Mouse (Mus musculus) left cerebral cortex, adult 11 months (tissue): ENCODE measurements around the gene Ppid.
"Not testable (repeated sequence)": the region's sequence is repeated elsewhere in the genome, so short reads cannot be mapped to it uniquely, and the experiment has no call there.

ENCODE experiments used
- DNase-seq: peaks from one replicate; pipeline ENCODE4 v3.0.0; 2022; ENCODE audit warnings: low spot score

Gene Ppid

GRCm38 (mm10) chr3:79572399-79572798 is 18.7 kb upstream of the Ppid start:
- DNase-seq: no peak

DNA sequence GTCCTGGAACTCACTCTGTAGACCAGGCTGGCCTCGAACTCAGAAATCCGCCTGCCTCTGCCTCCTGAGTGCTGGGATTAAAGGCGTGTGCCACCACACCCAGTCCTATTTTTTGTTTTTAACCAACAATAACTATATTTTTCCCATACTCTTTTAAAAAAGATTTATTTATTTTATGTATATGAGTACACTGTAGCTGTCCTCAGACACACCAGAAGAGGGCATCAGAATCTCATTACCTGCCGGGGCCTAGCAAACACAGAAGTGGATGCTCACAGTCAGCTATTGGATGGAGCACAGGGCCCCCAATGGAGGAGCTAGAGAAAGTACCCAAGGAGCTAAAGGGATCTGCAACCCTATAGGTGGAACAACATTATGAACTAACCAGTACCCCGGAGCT is 17.8 kb upstream of the Ppid start:
- not testable (repeated sequence) for DNase-seq

GRCm38 (mm10) chr3:79574336-79574735 is 16.8 kb upstream of the Ppid start:
- no peak for DNase-seq

DNA sequence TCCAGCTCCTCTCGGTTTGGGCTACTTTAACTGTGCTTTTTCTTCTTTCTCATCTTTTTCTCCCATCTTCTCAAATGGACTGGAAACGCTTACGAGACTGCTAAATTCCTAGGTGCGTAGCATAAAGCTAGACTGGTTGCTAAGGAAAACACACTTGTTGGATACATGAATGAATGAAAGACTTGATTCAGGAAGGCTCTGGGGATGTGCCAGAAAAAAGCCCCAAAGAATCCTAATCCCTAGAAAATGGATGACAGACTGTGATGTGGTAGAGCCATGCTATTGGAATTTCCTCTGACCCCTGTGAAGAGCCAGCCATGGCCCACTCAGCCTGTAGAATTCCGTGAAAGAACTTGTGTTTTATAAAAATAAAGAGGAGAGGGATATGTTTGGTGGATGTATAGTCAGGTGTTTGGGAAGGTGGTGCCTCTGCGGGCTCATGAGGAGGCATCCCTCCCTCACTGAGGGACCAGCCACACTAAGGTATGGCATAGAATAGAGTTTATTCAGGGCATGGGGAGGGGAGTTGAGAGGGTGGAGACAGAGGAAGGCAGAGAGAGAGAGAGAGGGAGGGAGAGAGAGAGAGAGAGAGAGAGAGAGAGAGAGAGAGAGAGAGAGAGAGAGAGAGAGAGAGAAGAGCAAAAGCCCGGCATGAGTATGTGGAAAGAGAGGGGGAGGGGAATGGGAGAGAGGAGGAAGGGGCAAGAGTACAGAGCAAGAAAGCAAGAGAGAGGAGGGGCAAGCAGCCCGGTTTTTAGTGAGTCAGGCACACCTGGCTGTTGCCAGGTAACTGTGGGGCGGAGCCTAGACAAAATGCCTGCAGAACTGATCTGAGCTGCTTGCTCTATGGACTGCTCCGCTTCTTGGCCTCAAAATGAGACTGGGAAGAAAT is 15.3 kb upstream of the Ppid start:
- no peak for DNase-seq

- no peak for DNase-seq
Measured at GRCm38 (mm10) chr3:79576468-79576816, 14.7 kb upstream of the Ppid start.

DNA sequence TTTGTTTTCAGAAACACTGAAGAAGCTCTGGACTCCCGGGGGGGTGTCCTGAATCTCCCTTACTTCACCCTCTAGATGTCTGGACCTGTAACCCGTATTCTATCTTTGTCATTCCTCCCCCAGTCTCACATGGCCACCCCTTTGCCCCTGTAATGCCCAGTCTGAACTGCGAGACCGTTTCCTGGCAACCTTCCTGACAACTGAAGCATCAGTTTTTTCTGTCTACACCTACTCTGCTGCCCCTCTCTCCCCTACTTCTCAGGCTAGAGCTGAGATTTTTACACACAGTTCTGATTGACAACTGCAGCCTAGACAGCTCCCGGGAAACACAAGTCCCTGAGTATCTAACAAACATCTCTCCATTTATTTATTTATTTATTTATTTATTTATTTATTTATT is 14.3 kb upstream of the Ppid start:
- DNase-seq: no peak

- DNase-seq: no peak
Measured at GRCm38 (mm10) chr3:79577606-79578005, 13.5 kb upstream of the Ppid start.

GRCm38 (mm10) chr3:79578164-79578563 is 13.0 kb upstream of the Ppid start:
- no peak for DNase-seq

- no peak for DNase-seq
Measured at GRCm38 (mm10) chr3:79579891-79580575, 11.1 kb upstream of the Ppid start.

DNA sequence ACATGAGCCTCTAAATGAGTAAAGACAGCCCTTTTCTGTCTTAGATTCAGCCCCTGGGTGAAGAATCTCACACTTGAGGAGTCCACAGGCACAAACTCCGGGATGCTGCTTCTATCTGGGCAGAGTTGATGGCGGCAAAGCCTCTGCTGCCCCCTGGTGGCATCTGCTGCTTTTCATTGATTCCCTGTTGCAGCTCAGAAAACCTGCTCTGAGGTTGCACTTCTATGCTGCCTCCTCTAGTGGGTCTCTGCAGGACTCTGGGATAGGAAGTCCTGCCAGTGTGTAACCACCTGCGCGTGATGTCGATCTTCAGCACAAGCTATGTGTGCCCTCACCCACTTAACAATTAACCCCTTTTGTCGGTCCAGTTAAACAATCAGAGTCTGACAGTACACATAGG is 4.3 kb upstream of the Ppid start:
- peak; percentile 88 for DNase-seq

DNA sequence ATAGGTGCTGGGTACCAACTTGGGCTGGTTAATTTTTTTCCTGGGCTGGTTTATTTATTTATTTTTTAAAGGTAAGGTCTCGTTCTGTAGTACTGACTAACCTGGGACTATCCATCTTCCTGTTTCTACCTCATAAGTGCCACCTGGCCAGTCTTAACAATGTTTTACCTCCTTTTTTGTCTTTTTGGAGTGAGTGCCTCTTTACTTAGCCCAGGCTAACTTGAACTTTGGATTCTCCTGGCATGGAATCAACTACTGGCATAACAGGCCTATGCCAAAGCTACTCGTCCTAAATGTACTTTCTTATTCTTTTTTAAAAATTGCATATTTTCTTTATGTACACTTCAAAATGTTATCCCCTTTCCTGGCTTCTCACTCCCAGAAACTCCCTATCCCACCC is 1.5 kb upstream of the Ppid start:
- no peak for DNase-seq

GRCm38 (mm10) chr3:79591793-79592471 is 790 bp downstream of the Ppid start:
- DNase-seq: no peak

GRCm38 (mm10) chr3:79595468-79595867 is 4.3 kb downstream of the Ppid start:
- DNase-seq: no peak

GRCm38 (mm10) chr3:79609886-79610285 is 18.7 kb downstream of the Ppid start:
- no peak for DNase-seq

- DNase-seq: no peak
Measured at GRCm38 (mm10) chr3:79627484-79628181, 36.5 kb downstream of the Ppid start.

GRCm38 (mm10) chr3:79628182-79628560 is 37.0 kb downstream of the Ppid start:
- no peak for DNase-seq

- peak; percentile 99 for DNase-seq
Measured at GRCm38 (mm10) chr3:79628561-79629415, 37.6 kb downstream of the Ppid start, which contains the start of gene 4930579G24Rik. Gene 4930579G24Rik (plus strand): TSS chr3:79629079.

DNA sequence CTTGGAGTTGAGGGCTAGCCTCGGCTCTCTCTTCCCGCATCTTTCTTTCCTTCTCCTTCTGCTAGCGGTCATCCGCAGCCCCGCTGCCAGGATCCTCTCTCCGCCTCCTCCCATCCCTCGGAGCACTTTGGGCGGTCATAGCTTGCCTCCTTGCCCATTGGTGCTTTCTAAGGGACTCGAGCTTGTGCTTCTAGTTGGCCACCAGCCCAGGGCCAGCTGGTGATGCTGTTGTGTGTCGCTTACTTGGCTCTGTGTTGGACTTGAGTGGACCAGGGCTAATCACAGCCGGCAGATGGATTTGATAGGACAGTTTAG is 38.2 kb downstream of the Ppid start, which contains the start of gene Etfdh:
Etfdh (minus strand) TSS at position 85 of the 315 bp plus-strand sequence.
- peak; percentile 51 for DNase-seq

- no peak for DNase-seq
Measured at GRCm38 (mm10) chr3:79652129-79652528, 61.0 kb downstream of the Ppid start.
